27 mouse cellular contexts compared by ENCODE assay signal in the genomic region with DNA sequence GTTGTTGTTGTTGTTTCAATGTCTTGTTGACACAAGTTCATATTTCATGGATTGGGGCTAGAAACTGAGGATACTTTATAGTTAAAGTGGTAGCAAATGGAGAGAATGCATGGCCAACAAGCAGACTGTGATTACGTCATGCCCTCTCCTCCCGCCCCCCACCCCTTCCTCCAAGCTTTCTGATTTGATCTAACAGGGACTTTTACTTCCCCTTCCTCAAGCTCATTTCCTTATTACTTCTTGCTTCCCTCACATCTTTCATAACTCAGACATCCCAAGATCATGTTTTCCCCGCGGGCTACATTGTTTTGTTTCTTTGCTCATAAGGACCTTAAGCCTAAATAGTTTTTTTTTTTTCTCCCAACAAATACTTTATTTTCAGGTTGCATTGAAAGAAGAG.
A peak's percentile ranks its signal among the peaks of the same experiment; 100 is the strongest.
DNase-seq lines count a peak whose midpoint lies in the region; ATAC-seq lines count a peak whose summit lies in the region.
"Had no signal": no experiment of that assay in that cellular context is flagged by ENCODE, and none has a peak within 500 bp of the region (broad histone marks: within the 10 kb centered on the region; RNA-seq: fewer than 3 reads in every experiment).

No protein-coding gene starts in this region.

- H3K27ac ChIP-seq in midbrain, embryonic 15.5 days = no peak overlapping the region
- H3K27ac ChIP-seq: embryonic facial prominence, embryonic 12.5 days; embryonic facial prominence, embryonic 15.5 days; heart, adult 2 months; heart, embryonic 10.5 days; heart, embryonic 13.5 days; hindbrain, embryonic 14.5 days; hindbrain, postnatal 0 days had no signal

- H3K4me3 ChIP-seq in midbrain, embryonic 15.5 days = no peak overlapping the region
- H3K4me3 ChIP-seq: embryonic facial prominence, embryonic 12.5 days; embryonic facial prominence, embryonic 15.5 days; heart, adult 2 months; heart, embryonic 10.5 days; heart, embryonic 13.5 days had no signal

- DNase-seq in adipocyte (ENCODE audit: low spot score) = peak; percentile 17
- DNase-seq in embryo, embryonic 9.5 days (ENCODE audit: extremely low spot score) = no peak
- DNase-seq in kidney, postnatal 4 days = no peak
- DNase-seq: adrenal gland, adult 2 months; adrenal gland, postnatal 14 days; cerebellum, adult 11 months; cerebellum, adult 2 months; cerebellum, adult 9-11 months; cerebellum, postnatal 25 days; forebrain, postnatal 0 days; gastrocnemius, postnatal 25 days; heart, adult 2 months; heart, postnatal 14 days; heart, postnatal 4 days had no signal

- H3K4me1 ChIP-seq in midbrain, embryonic 15.5 days = no peaks in the 10 kb centered on the region
- H3K4me1 ChIP-seq: embryonic facial prominence, embryonic 12.5 days; embryonic facial prominence, embryonic 15.5 days; heart, embryonic 10.5 days; heart, embryonic 13.5 days had no signal

- 90% methylated on average over 4 of the region's 4 CpGs for WGBS in midbrain, embryonic 15.5 days

- H3K36me3 ChIP-seq in midbrain, embryonic 15.5 days (replicated peaks) = no peaks in the 10 kb centered on the region
- H3K36me3 ChIP-seq: embryonic facial prominence, embryonic 12.5 days; embryonic facial prominence, embryonic 15.5 days; heart, embryonic 10.5 days; heart, embryonic 13.5 days had no signal

- H3K9me3 ChIP-seq in midbrain, embryonic 15.5 days = no peaks in the 10 kb centered on the region
- H3K9me3 ChIP-seq: embryonic facial prominence, embryonic 12.5 days; embryonic facial prominence, embryonic 15.5 days; heart, embryonic 10.5 days; heart, embryonic 13.5 days had no signal

- peak; percentile 45; the same call in 1 of the 2 replicates for ATAC-seq in common myeloid progenitor, adult 5-6 weeks (replicated peaks; ENCODE audit: low read depth, poor library complexity, severe bottlenecking)
- ATAC-seq in megakaryocyte progenitor cell, adult 5-6 weeks (replicated peaks; ENCODE audit: poor library complexity) = peak; percentile 69
- ATAC-seq in midbrain, embryonic 15.5 days (replicated peaks) = no peak
- ATAC-seq: activated CD4-positive, CD25-positive, alpha-beta regulatory T cell, adult 4 months; forebrain, embryonic 14.5 days; forebrain, postnatal 0 days; hindbrain, postnatal 0 days; inflammation-experienced regulatory T-cells, adult 6 months; intestine, embryonic 16.5 days had no signal

- H3K9ac ChIP-seq in midbrain, embryonic 15.5 days = no peak overlapping the region
- H3K9ac ChIP-seq: embryonic facial prominence, embryonic 12.5 days; embryonic facial prominence, embryonic 15.5 days; forebrain, postnatal 0 days; heart, embryonic 13.5 days; hindbrain, embryonic 14.5 days had no signal

- no peaks in the 10 kb centered on the region for H3K27me3 ChIP-seq in midbrain, embryonic 15.5 days (replicated peaks)
- H3K27me3 ChIP-seq: embryonic facial prominence, embryonic 12.5 days; embryonic facial prominence, embryonic 15.5 days; heart, embryonic 13.5 days had no signal

- H3K4me2 ChIP-seq in midbrain, embryonic 15.5 days = no peak overlapping the region
- H3K4me2 ChIP-seq: embryonic facial prominence, embryonic 12.5 days; embryonic facial prominence, embryonic 15.5 days; heart, embryonic 13.5 days; hindbrain, embryonic 14.5 days had no signal
